Mouse (Mus musculus) limb, embryonic 12.5 days (tissue): ENCODE results near the gene Irx3. TPM values are rescaled to one million over a fixed set of nuclear protein-coding genes. Genes with fewer than 3 reads are reported as not detected.

Source experiments
- ATAC-seq: fragments of 200-750 bp; cut with Nextera tagmentation; 2 replicates; pipeline ENCODE4 v1.8.0; 2017; ENCODE audit warnings: low read depth, moderate TSS enrichment; ENCODE audit not compliant: insufficient number of reproducible peaks, insufficient read depth, low FRiP score, low TSS enrichment
- H3K27ac ChIP-seq: fragments of 300-500 bp; sonication (generic); 2 replicates; pipeline ENCODE4 v1.5.1; 2016; ENCODE audit warnings: mild to moderate bottlenecking, moderate library complexity
- H3K27me3 ChIP-seq: fragments of 300-500 bp; sonication (generic); 2 replicates; pipeline ENCODE4 v1.6.1; 2016; ENCODE audit warnings: mild to moderate bottlenecking, moderate library complexity
- H3K36me3 ChIP-seq: fragments of 300-500 bp; sonication (generic); 2 replicates; pipeline ENCODE4 v1.6.1; 2016; ENCODE audit warnings: mild to moderate bottlenecking, moderate library complexity
- H3K4me1 ChIP-seq: fragments of 300-500 bp; sonication (generic); replicated peaks from 2 replicates; pipeline ENCODE4 v1.6.1; 2016
- H3K4me2 ChIP-seq: fragments of 300-500 bp; sonication (generic); 2 replicates; pipeline ENCODE4 v1.6.1; 2016; ENCODE audit warnings: mild to moderate bottlenecking, moderate library complexity
- H3K4me3 ChIP-seq: fragments of 300-500 bp; sonication (generic); replicated peaks from 2 replicates; pipeline ENCODE4 v1.5.1; 2016; ENCODE audit warnings: mild to moderate bottlenecking
- H3K9ac ChIP-seq: fragments of 300-500 bp; sonication (generic); replicated peaks from 2 replicates; pipeline ENCODE4 v1.6.1; 2016; ENCODE audit warnings: mild to moderate bottlenecking, moderate library complexity
- H3K9me3 ChIP-seq: fragments of 300-500 bp; sonication (generic); 2 replicates; pipeline ENCODE4 v1.6.1; 2016; ENCODE audit warnings: mild to moderate bottlenecking, moderate library complexity
- WGBS: fragments of 180-500 bp; shearing (Covaris S2); methylation state at CpG from one replicate; pipeline ENCODE4 v1.1.7; 2016; 5-methylcytosine and 5-hydroxymethylcytosine counted together
- polyA plus RNA-seq: library from polyadenylated mRNA; unstranded; fragments of >200 nt; fragmentation: Nextera tagmentation; extraction: Ambion mirVana; gene quantifications from 2 replicates; pipeline ENCODE4 v1.2.1, GENCODE M21; 2016

Gene Irx3
- polyA plus RNA-seq, 1 experiment from 2014 or later, result 8.9 TPM

DNA sequence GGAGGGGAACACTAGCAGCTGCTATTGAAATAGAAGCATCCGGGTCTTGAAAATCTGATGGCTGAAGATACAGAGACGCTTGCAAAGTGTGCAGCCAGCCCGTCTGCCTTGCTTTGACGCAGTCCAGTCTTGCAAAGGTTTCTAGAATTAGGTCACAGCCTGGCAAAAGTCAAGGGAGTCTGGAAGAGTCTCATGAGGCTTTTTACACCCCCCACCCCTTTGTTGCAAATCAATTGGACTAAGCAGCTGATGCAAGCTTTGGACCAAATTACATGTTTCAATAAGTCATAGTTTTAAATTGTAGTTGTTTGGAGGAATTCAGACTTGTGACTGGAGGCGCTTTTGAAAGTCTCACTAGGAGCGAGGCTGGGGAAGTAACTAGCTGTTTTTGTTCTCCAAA is 33.0 kb downstream of the Irx3 start:
- no peak overlapping the region for H3K4me3 ChIP-seq
- no peak overlapping the region for H3K9ac ChIP-seq
- H3K9me3 ChIP-seq, result no peaks in the 10 kb centered on the region; the same call in 1 of the 2 replicates
- H3K4me1 ChIP-seq, result peaks cover 13% of the 10 kb centered on the region
- H3K27me3 ChIP-seq, result peaks cover 62% of the 10 kb centered on the region
- H3K4me2 ChIP-seq, result no peak overlapping the region
- H3K36me3 ChIP-seq, result no peaks in the 10 kb centered on the region
- ATAC-seq, result no peak
- H3K27ac ChIP-seq, result no peak overlapping the region
- 58% methylated on average over 6 of the region's 6 CpGs for WGBS

- ATAC-seq, result no peak
- Histone ChIP-seq H3K9me3 (no peaks in the 10 kb centered on the region; the same call in 1 of the 2 replicates), H3K4me2 (no peak overlapping the region), H3K27ac (no peak overlapping the region), H3K4me3 (no peak overlapping the region), H3K9ac (no peak overlapping the region), H3K4me1 (peaks cover 13% of the 10 kb centered on the region), H3K27me3 (peaks cover 55% of the 10 kb centered on the region), H3K36me3 (no peaks in the 10 kb centered on the region)
- 58% methylated on average over 8 of the region's 8 CpGs for WGBS
Measured at GRCm38 (mm10) chr8:91765411-91766034, 36.3 kb downstream of the Irx3 start.

GRCm38 (mm10) chr8:91755566-91755965 is 46.3 kb downstream of the Irx3 start:
- H3K9ac ChIP-seq, result no peak overlapping the region
- H3K27me3 ChIP-seq, result peaks cover 42% of the 10 kb centered on the region
- no peaks in the 10 kb centered on the region for H3K36me3 ChIP-seq
- no peak overlapping the region for H3K4me2 ChIP-seq
- H3K4me1 ChIP-seq, result 0 out of 2 replicates have a peak, but pooled peaks cover 4% of the 10 kb centered on the region
- no peak overlapping the region for H3K27ac ChIP-seq
- H3K9me3 ChIP-seq, result no peaks in the 10 kb centered on the region
- H3K4me3 ChIP-seq, result no peak overlapping the region
- 81% methylated on average over 7 of the region's 7 CpGs for WGBS
- no peak for ATAC-seq

GRCm38 (mm10) chr8:91755062-91755461 is 46.8 kb downstream of the Irx3 start:
- Histone ChIP-seq H3K9ac (no peak overlapping the region), H3K36me3 (no peaks in the 10 kb centered on the region), H3K4me2 (no peak overlapping the region), H3K4me1 (0 out of 2 replicates have a peak, but pooled peaks cover 4% of the 10 kb centered on the region), H3K9me3 (no peaks in the 10 kb centered on the region), H3K4me3 (no peak overlapping the region), H3K27ac (no peak overlapping the region), H3K27me3 (peaks cover 37% of the 10 kb centered on the region)
- no peak for ATAC-seq
- WGBS, result 89% methylated on average over 9 of the region's 9 CpGs

- no peak for ATAC-seq
- WGBS, result 39% methylated on average over 7 of the region's 7 CpGs
- no peaks in the 10 kb centered on the region for H3K9me3 ChIP-seq
- no peak overlapping the region for H3K27ac ChIP-seq
- H3K4me3 ChIP-seq, result no peak overlapping the region
- H3K27me3 ChIP-seq, result peaks cover 68% of the 10 kb centered on the region
- peaks cover 21% of the 10 kb centered on the region for H3K4me1 ChIP-seq
- H3K36me3 ChIP-seq, result no peaks in the 10 kb centered on the region
- H3K9ac ChIP-seq, result no peak overlapping the region
- H3K4me2 ChIP-seq, result no peak overlapping the region
Measured at GRCm38 (mm10) chr8:91750794-91751125, 51.1 kb downstream of the Irx3 start.

GRCm38 (mm10) chr8:91750096-91750793 is 51.6 kb downstream of the Irx3 start:
- Histone ChIP-seq H3K4me2 (no peak overlapping the region), H3K9me3 (no peaks in the 10 kb centered on the region), H3K36me3 (no peaks in the 10 kb centered on the region), H3K4me1 (peaks cover 21% of the 10 kb centered on the region), H3K9ac (no peak overlapping the region), H3K27ac (no peak overlapping the region), H3K4me3 (no peak overlapping the region), H3K27me3 (peaks cover 68% of the 10 kb centered on the region)
- 73% methylated on average over 15 of the region's 15 CpGs for WGBS
- no peak for ATAC-seq

- peaks cover 67% of the 10 kb centered on the region for H3K27me3 ChIP-seq
- no peak overlapping the region for H3K27ac ChIP-seq
- WGBS, result 41% methylated on average over 5 of the region's 5 CpGs
- H3K9ac ChIP-seq, result no peak overlapping the region
- ATAC-seq, result no peak
- H3K4me3 ChIP-seq, result no peak overlapping the region
- H3K36me3 ChIP-seq, result no peaks in the 10 kb centered on the region
- no peak overlapping the region for H3K4me2 ChIP-seq
- H3K4me1 ChIP-seq, result peaks cover 21% of the 10 kb centered on the region
- no peaks in the 10 kb centered on the region for H3K9me3 ChIP-seq
Measured at GRCm38 (mm10) chr8:91749412-91749811, 52.5 kb downstream of the Irx3 start.
